Mouse (Mus musculus) layer of hippocampus, adult 9-10 months (tissue): ENCODE data around the gene Elovl6.

ENCODE experiments used
- DNase-seq: peaks from one replicate; pipeline ENCODE4 v3.0.0; 2022; ENCODE audit warnings: low spot score

The Elovl6 gene

GRCm38 (mm10) chr3:129605934-129606333 is 73.8 kb downstream of the Elovl6 start:
- no peak for DNase-seq

GRCm38 (mm10) chr3:129611626-129612025 is 79.5 kb downstream of the Elovl6 start:
- no peak for DNase-seq

GRCm38 (mm10) chr3:129612311-129613097 is 80.3 kb downstream of the Elovl6 start:
- DNase-seq = no peak

GRCm38 (mm10) chr3:129613756-129614155 is 81.6 kb downstream of the Elovl6 start:
- DNase-seq = no peak

- no peak for DNase-seq
Measured at GRCm38 (mm10) chr3:129614216-129614615, 82.1 kb downstream of the Elovl6 start.

- DNase-seq = no peak
Measured at GRCm38 (mm10) chr3:129617450-129617849, 85.3 kb downstream of the Elovl6 start.

- no peak for DNase-seq
Measured at GRCm38 (mm10) chr3:129619194-129619775, 87.1 kb downstream of the Elovl6 start.

- DNase-seq = no peak
Measured at GRCm38 (mm10) chr3:129620802-129621201, 88.6 kb downstream of the Elovl6 start.

GRCm38 (mm10) chr3:129621255-129621654 is 89.1 kb downstream of the Elovl6 start:
- DNase-seq = no peak

GRCm38 (mm10) chr3:129622120-129622519 is 90.0 kb downstream of the Elovl6 start:
- no peak for DNase-seq

GRCm38 (mm10) chr3:129622705-129623104 is 90.5 kb downstream of the Elovl6 start:
- DNase-seq = no peak

GRCm38 (mm10) chr3:129624193-129624805 is 92.1 kb downstream of the Elovl6 start:
- DNase-seq = no peak

GRCm38 (mm10) chr3:129627281-129627680 is 95.1 kb downstream of the Elovl6 start:
- no peak for DNase-seq

- no peak for DNase-seq
Measured at GRCm38 (mm10) chr3:129631018-129631417, 98.9 kb downstream of the Elovl6 start.

- no peak for DNase-seq
Measured at GRCm38 (mm10) chr3:129631857-129632256, 99.7 kb downstream of the Elovl6 start.

- no peak for DNase-seq
Measured at GRCm38 (mm10) chr3:129633518-129633917, 101.4 kb downstream of the Elovl6 start.

- no peak for DNase-seq
Measured at GRCm38 (mm10) chr3:129634260-129634901, 102.2 kb downstream of the Elovl6 start.

GRCm38 (mm10) chr3:129637446-129637845 is 105.3 kb downstream of the Elovl6 start:
- no peak for DNase-seq

- DNase-seq = no peak
Measured at GRCm38 (mm10) chr3:129639701-129640100, 107.5 kb downstream of the Elovl6 start.

- DNase-seq = no peak
Measured at GRCm38 (mm10) chr3:129640211-129641000, 108.3 kb downstream of the Elovl6 start.

- no peak for DNase-seq
Measured at GRCm38 (mm10) chr3:129641621-129642020, 109.5 kb downstream of the Elovl6 start.

- no peak for DNase-seq
Measured at GRCm38 (mm10) chr3:129645409-129645808, 113.3 kb downstream of the Elovl6 start.
